Mouse (Mus musculus): ENCODE measurements around the gene Sppl2b.

DNA sequence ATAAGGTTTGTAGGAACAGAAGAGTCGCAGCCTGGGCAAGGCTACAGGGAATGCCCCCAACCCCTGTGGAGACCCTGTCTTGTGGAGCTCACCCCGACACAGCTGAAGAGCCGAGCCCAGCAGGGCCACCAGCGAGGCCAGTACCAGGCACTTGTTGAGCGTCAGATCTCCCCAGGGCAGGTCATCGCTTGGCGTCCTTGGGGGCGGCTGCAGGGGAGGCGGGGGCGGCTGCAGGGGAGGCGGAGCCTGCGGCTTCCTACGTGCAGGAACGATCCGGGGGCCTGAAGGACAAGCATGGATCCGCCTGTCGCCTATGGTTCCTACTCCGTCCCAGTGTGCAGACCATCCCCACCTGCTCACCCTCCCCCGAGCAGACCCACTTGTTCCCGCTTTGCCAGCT is 45.0 kb upstream of the Sppl2b start:
- TF ChIP-seq CTCF (IDR thresholded peaks at IDR 0.05; ENCODE audit: control insufficient read depth, insufficient read depth, insufficient replicate concordance, low read depth, low read length) (no peak), POLR2A (IDR thresholded peaks at IDR 0.05; ENCODE audit: control insufficient read depth, low read depth, low read length) (no peak)
